Mouse (Mus musculus) liver, embryonic 16.5 days (tissue): ENCODE data around the gene 1700049E17Rik2. TPM values are rescaled to one million over a fixed set of nuclear protein-coding genes. Genes with fewer than 3 reads are reported as not detected.
"Not testable (repeated sequence)": the region's sequence is repeated elsewhere in the genome, so short reads cannot be mapped to it uniquely, and the experiment has no call there.

Experiments used
- ATAC-seq: fragments of 200-750 bp; cut with Nextera tagmentation; 2 replicates; pipeline ENCODE4 v1.8.0; 2017; ENCODE audit warnings: low read depth, mild to moderate bottlenecking, moderate number of reproducible peaks, moderate library complexity
- H3K27ac ChIP-seq: fragments of 300-500 bp; sonication (generic); 2 replicates; pipeline ENCODE4 v1.5.1; 2014; ENCODE audit warnings: mild to moderate bottlenecking, low read length
- H3K27me3 ChIP-seq: fragments of 300-500 bp; sonication (generic); 2 replicates; pipeline ENCODE4 v1.6.1; 2014; ENCODE audit warnings: low read depth, low read length, mixed read lengths; ENCODE audit not compliant: control insufficient read depth, insufficient read depth
- H3K36me3 ChIP-seq: fragments of 300-500 bp; sonication (generic); 2 replicates; pipeline ENCODE4 v1.6.1; 2014; ENCODE audit warnings: mild to moderate bottlenecking; ENCODE audit not compliant: control insufficient read depth, insufficient read depth
- H3K4me1 ChIP-seq: fragments of 300-500 bp; sonication (generic); 2 replicates; pipeline ENCODE4 v1.6.1; 2014; ENCODE audit warnings: low read depth, low read length, mixed read lengths; ENCODE audit not compliant: control insufficient read depth
- H3K4me2 ChIP-seq: fragments of 300-500 bp; sonication (generic); 2 replicates; pipeline ENCODE4 v1.6.1; 2014; ENCODE audit warnings: low read depth, low read length, mixed read lengths
- H3K4me3 ChIP-seq: fragments of 300-500 bp; sonication (generic); 2 replicates; pipeline ENCODE4 v1.5.1; 2014; ENCODE audit warnings: low read depth, mild to moderate bottlenecking, low read length
- H3K9ac ChIP-seq: fragments of 300-500 bp; sonication (generic); 2 replicates; pipeline ENCODE4 v1.6.1; 2014; ENCODE audit warnings: low read depth, low read length
- H3K9me3 ChIP-seq: fragments of 300-500 bp; sonication (generic); replicated peaks from 2 replicates; pipeline ENCODE4 v1.6.1; 2016; ENCODE audit warnings: low read length; ENCODE audit not compliant: control insufficient read depth
- WGBS: fragments of 180-500 bp; shearing (Covaris S2); extraction: QIAGEN DNeasy Blood & Tissue Kit; methylation state at CpG from one replicate; pipeline ENCODE4 v1.1.7; 2014; ENCODE audit not compliant: insufficient replicate concordance; 5-methylcytosine and 5-hydroxymethylcytosine counted together
- polyA plus RNA-seq: library from polyadenylated mRNA; unstranded; fragments of >200 nt; fragmentation: Nextera tagmentation; extraction: Ambion mirVana; gene quantifications from 2 replicates; pipeline ENCODE4 v1.2.1, GENCODE M21; 2015

Gene 1700049E17Rik2
- polyA plus RNA-seq = not detected in 2 replicates

GRCm38 (mm10) chr14:41572911-41573310 lies at the start of gene 1700049E17Rik2:
Gene 1700049E17Rik2 (plus strand): TSS chr14:41573211.
- H3K4me2 ChIP-seq, H3K4me3 ChIP-seq, H3K9me3 ChIP-seq, H3K4me1 ChIP-seq, H3K27ac ChIP-seq, H3K36me3 ChIP-seq, H3K27me3 ChIP-seq, H3K9ac ChIP-seq, ATAC-seq: not testable (repeated sequence)
- WGBS = no CpG with 5 or more reads among the region's 1 CpGs

GRCm38 (mm10) chr14:41524695-41525094 lies 48.3 kb upstream of the 1700049E17Rik2 start:
- H3K9ac ChIP-seq, H3K9me3 ChIP-seq, H3K4me1 ChIP-seq, H3K27me3 ChIP-seq, H3K4me2 ChIP-seq, ATAC-seq, H3K36me3 ChIP-seq, H3K27ac ChIP-seq, H3K4me3 ChIP-seq: not testable (repeated sequence)
- 52% methylated on average over 1 of the region's 1 CpGs for WGBS

GRCm38 (mm10) chr14:41555483-41555882 lies 17.5 kb upstream of the 1700049E17Rik2 start, which contains the start of gene Gm7970:
Gene Gm7970 (minus strand): TSS chr14:41555583.
- H3K4me2 ChIP-seq, H3K9ac ChIP-seq, ATAC-seq, H3K4me1 ChIP-seq, H3K27ac ChIP-seq, H3K4me3 ChIP-seq, H3K9me3 ChIP-seq, H3K36me3 ChIP-seq, H3K27me3 ChIP-seq: not testable (repeated sequence)
- WGBS = no CpG with 5 or more reads among the region's 2 CpGs

- not testable (repeated sequence) for H3K36me3 ChIP-seq, H3K9ac ChIP-seq, ATAC-seq, H3K9me3 ChIP-seq, H3K27me3 ChIP-seq, H3K4me1 ChIP-seq, H3K4me2 ChIP-seq, H3K4me3 ChIP-seq, H3K27ac ChIP-seq
- WGBS = 48% methylated on average over 1 of the region's 1 CpGs
Observed at GRCm38 (mm10) chr14:41586346-41586745, 13.3 kb downstream of the 1700049E17Rik2 start.

GRCm38 (mm10) chr14:41600935-41601334 lies 27.9 kb downstream of the 1700049E17Rik2 start:
- H3K27ac ChIP-seq, H3K4me3 ChIP-seq, H3K4me1 ChIP-seq, H3K9ac ChIP-seq, H3K36me3 ChIP-seq, H3K9me3 ChIP-seq, H3K4me2 ChIP-seq, H3K27me3 ChIP-seq, ATAC-seq: not testable (repeated sequence)
- 79% methylated on average over 15 of the region's 15 CpGs for WGBS

- H3K9ac ChIP-seq, ATAC-seq, H3K9me3 ChIP-seq, H3K4me3 ChIP-seq, H3K36me3 ChIP-seq, H3K27me3 ChIP-seq, H3K4me1 ChIP-seq, H3K27ac ChIP-seq, H3K4me2 ChIP-seq: not testable (repeated sequence)
- WGBS = 56% methylated on average over 1 of the region's 1 CpGs
Observed at GRCm38 (mm10) chr14:41610690-41611089, 37.7 kb downstream of the 1700049E17Rik2 start.

GRCm38 (mm10) chr14:41622535-41622934 lies 49.5 kb downstream of the 1700049E17Rik2 start:
- H3K4me1 ChIP-seq, H3K27me3 ChIP-seq, H3K27ac ChIP-seq, H3K9ac ChIP-seq, ATAC-seq, H3K9me3 ChIP-seq, H3K4me3 ChIP-seq, H3K36me3 ChIP-seq, H3K4me2 ChIP-seq: not testable (repeated sequence)
- 80% methylated on average over 4 of the region's 5 CpGs for WGBS

GRCm38 (mm10) chr14:41624512-41624911 lies 51.5 kb downstream of the 1700049E17Rik2 start, which contains the start of gene Gm3072:
Gene Gm3072 (minus strand): TSS chr14:41624612.
- not testable (repeated sequence) for H3K4me1 ChIP-seq, H3K27me3 ChIP-seq, ATAC-seq, H3K9ac ChIP-seq, H3K36me3 ChIP-seq, H3K4me2 ChIP-seq, H3K27ac ChIP-seq, H3K4me3 ChIP-seq, H3K9me3 ChIP-seq
- 20% methylated on average over 1 of the region's 2 CpGs for WGBS

- not testable (repeated sequence) for H3K27ac ChIP-seq, H3K4me2 ChIP-seq, H3K4me1 ChIP-seq, H3K9me3 ChIP-seq, H3K4me3 ChIP-seq, ATAC-seq, H3K36me3 ChIP-seq, H3K27me3 ChIP-seq, H3K9ac ChIP-seq
- WGBS = 82% methylated on average over 7 of the region's 11 CpGs
Observed at GRCm38 (mm10) chr14:41630144-41630543, 57.1 kb downstream of the 1700049E17Rik2 start.
